Mouse (Mus musculus): ENCODE data around the gene Ctsd.

GRCm38 (mm10) chr7:142396611-142397010 is 8.8 kb upstream of the Ctsd start:
- TF ChIP-seq GATA1 (IDR thresholded peaks at IDR 0.05; ENCODE audit: borderline replicate concordance, low read length) (no peak), TAL1 (conservative IDR thresholded peaks at IDR 0.05; ENCODE audit: low read depth, low read length) (no peak), CTCF (IDR thresholded peaks at IDR 0.05; ENCODE audit: low read depth, low read length) (no peak), POLR2AphosphoS5 (IDR thresholded peaks at IDR 0.05; ENCODE audit: insufficient replicate concordance, low read depth, low read length) (no peak), GATA2 (IDR thresholded peaks at IDR 0.05; ENCODE audit: borderline replicate concordance, low read depth, low read length) (no peak)
